Mouse (Mus musculus): Measurements from ENCODE around the gene Gm11172.

DNA sequence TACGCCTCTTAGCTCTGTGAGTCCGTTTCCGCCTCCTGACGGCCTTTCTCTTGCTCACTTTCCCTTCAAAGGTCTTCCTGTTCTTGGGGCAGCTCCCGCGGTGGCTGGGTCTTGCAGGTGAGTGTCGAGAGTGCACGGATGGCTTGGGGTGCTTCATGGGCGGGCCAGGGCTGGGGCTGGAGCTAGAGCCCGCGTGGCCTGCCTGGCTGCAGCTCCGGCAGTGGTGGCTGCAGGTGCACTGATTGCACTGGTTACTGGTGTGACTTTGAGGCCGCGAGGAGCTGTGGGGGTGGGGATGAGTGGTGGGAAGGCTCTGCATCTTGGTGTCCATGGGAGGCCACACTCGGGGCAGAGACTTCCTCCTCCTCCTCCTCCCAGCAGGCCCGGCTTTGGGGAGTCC is 24.4 kb upstream of the Gm11172 start, which contains the start of gene Tnp2:
- TF ChIP-seq CTCF (IDR thresholded peaks at IDR 0.05; ENCODE audit: control insufficient read depth, insufficient read depth, insufficient read length) (no peak), MYOD1 (IDR thresholded peaks at IDR 0.05; ENCODE audit: control insufficient read depth, insufficient read length, low read depth) (no peak), USF1 (IDR thresholded peaks at IDR 0.05; ENCODE audit: low read depth) (no peak), FOSL1 (IDR thresholded peaks at IDR 0.05; ENCODE audit: insufficient read depth, low read length, poor library complexity, severe bottlenecking) (no peak), MYOG (IDR thresholded peaks at IDR 0.05; ENCODE audit: control insufficient read depth, extremely low read depth, insufficient read length) (no peak)
